Mouse (Mus musculus) layer of hippocampus, adult 8-10 months (tissue): ENCODE measurements around the gene Hsd17b7. TPM values are rescaled to one million over a fixed set of nuclear protein-coding genes. Genes with fewer than 3 reads are reported as not detected.

Experiments
- total RNA-seq, 4 experiments: library from RNA; stranded (reverse); gene quantifications; 2 replicates each; pipeline ENCODE4 v1.2.4; 2022

Hsd17b7 gene
- total RNA-seq, 4 experiments from 2014 or later: 14.9 to 19.0 (median 17.0) TPM

Other genes with a start within 250 kb of the Hsd17b7 start
- 100 to 1,000 TPM in 3 of 4 experiments, 10 to 100 TPM in 1; 99.7 to 131 (median 122) TPM for gene Rgs4, start 221.6 kb downstream of the Hsd17b7 start, total RNA-seq
- 10 to 100 TPM; 26.7 to 32.0 (median 27.5) TPM for gene Ccdc190, start 40.6 kb downstream of the Hsd17b7 start, total RNA-seq
- 1 to 10 TPM; 5.3 to 7.2 (median 6.8) TPM for gene Ddr2, start 141.5 kb upstream of the Hsd17b7 start, total RNA-seq
- 10 to 100 TPM; 52.0 to 61.3 (median 55.7) TPM for gene Uap1, start 205.7 kb upstream of the Hsd17b7 start, total RNA-seq
- 100 to 1,000 TPM; 135 to 163 (median 149) TPM for gene Uhmk1, start 246.2 kb upstream of the Hsd17b7 start, total RNA-seq